Mouse (Mus musculus) c-Kit-positive CD71-positive TER-119-positive erythroid progenitor cells, embryonic 14.5 days (primary cell): ENCODE measurements around the gene Mrgprb2.

ENCODE experiments used
- DNase-seq: peaks from one replicate; pipeline ENCODE4 v3.0.0-alpha.2; 2013; ENCODE audit warnings: low spot score

Gene Mrgprb2

GRCm38 (mm10) chr7:48557986-48558385 lies at the start of gene Mrgprb2:
TSS of gene Mrgprb2 (minus strand) at chr7:48558086.
- DNase-seq: no peak
